Mouse (Mus musculus): ENCODE measurements around the gene Irs1. TPM values are rescaled to one million over a fixed set of nuclear protein-coding genes. Genes with fewer than 3 reads are reported as not detected.
A peak's percentile ranks its signal among the peaks of the same experiment; 100 is the strongest.

The Irs1 gene
- polyA plus RNA-seq, 1 experiment from 2014 or later, result 3.8 TPM

GRCm38 (mm10) chr1:82221462-82221861, 69.8 kb downstream of the Irs1 start:
- Histone ChIP-seq H3K36me3 (ENCODE audit: control insufficient read depth, insufficient read depth, low read length) (no peaks in the 10 kb centered on the region), H3K27me3 (ENCODE audit: control insufficient read depth, insufficient read depth, low read length) (no peaks in the 10 kb centered on the region), H3K27ac (ENCODE audit: low read depth, low read length) (no peak overlapping the region), H3K9ac (ENCODE audit: low read depth, low read length) (no peak overlapping the region), H3K9me3 (ENCODE audit: control insufficient read depth, low read length) (no peaks in the 10 kb centered on the region), H3K4me1 (ENCODE audit: control insufficient read depth, insufficient read depth, low read length) (no peaks in the 10 kb centered on the region), H3K4me2 (replicated peaks; ENCODE audit: low read depth, low read length) (no peak overlapping the region), H3K4me3 (ENCODE audit: low read length) (no peak overlapping the region)
- ATAC-seq (ENCODE audit: low FRiP score, low TSS enrichment), result no peak
- whole genome bisulfite sequencing, result 44% methylated on average over 1 of the region's 1 CpGs

GRCm38 (mm10) chr1:82220673-82221396, 70.4 kb downstream of the Irs1 start:
- no peak overlapping the region for H3K4me2 ChIP-seq (replicated peaks; ENCODE audit: low read depth, low read length)
- no peaks in the 10 kb centered on the region for H3K4me1 ChIP-seq (ENCODE audit: control insufficient read depth, insufficient read depth, low read length)
- H3K27me3 ChIP-seq (ENCODE audit: control insufficient read depth, insufficient read depth, low read length), result no peaks in the 10 kb centered on the region
- H3K4me3 ChIP-seq (ENCODE audit: low read length), result no peak overlapping the region
- WGBS, result 69% methylated on average over 12 of the region's 12 CpGs
- no peaks in the 10 kb centered on the region for H3K36me3 ChIP-seq (ENCODE audit: control insufficient read depth, insufficient read depth, low read length)
- H3K27ac ChIP-seq (ENCODE audit: low read depth, low read length), result no peak overlapping the region
- no peaks in the 10 kb centered on the region for H3K9me3 ChIP-seq (ENCODE audit: control insufficient read depth, low read length)
- ATAC-seq (ENCODE audit: low FRiP score, low TSS enrichment), result no peak
- H3K9ac ChIP-seq (ENCODE audit: low read depth, low read length), result no peak overlapping the region

- Histone ChIP-seq H3K9me3 (ENCODE audit: control insufficient read depth, low read length) (no peaks in the 10 kb centered on the region), H3K36me3 (ENCODE audit: control insufficient read depth, insufficient read depth, low read length) (no peaks in the 10 kb centered on the region), H3K4me2 (replicated peaks; ENCODE audit: low read depth, low read length) (no peak overlapping the region), H3K27me3 (ENCODE audit: control insufficient read depth, insufficient read depth, low read length) (no peaks in the 10 kb centered on the region), H3K27ac (ENCODE audit: low read depth, low read length) (no peak overlapping the region), H3K4me1 (ENCODE audit: control insufficient read depth, insufficient read depth, low read length) (no peaks in the 10 kb centered on the region), H3K4me3 (ENCODE audit: low read length) (no peak overlapping the region), H3K9ac (ENCODE audit: low read depth, low read length) (no peak overlapping the region)
- no peak for ATAC-seq (ENCODE audit: low FRiP score, low TSS enrichment)
- 88% methylated on average over 5 of the region's 5 CpGs for WGBS
These were observed 83.7 kb downstream of the Irs1 start for GRCm38 (mm10) chr1:82207511-82207910.

- no peak overlapping the region for H3K4me2 ChIP-seq (replicated peaks; ENCODE audit: low read depth, low read length)
- H3K9ac ChIP-seq (ENCODE audit: low read depth, low read length), result no peak overlapping the region
- H3K4me3 ChIP-seq (ENCODE audit: low read length), result no peak overlapping the region
- no peaks in the 10 kb centered on the region for H3K36me3 ChIP-seq (ENCODE audit: control insufficient read depth, insufficient read depth, low read length)
- ATAC-seq (ENCODE audit: low FRiP score, low TSS enrichment), result no peak
- no peaks in the 10 kb centered on the region for H3K27me3 ChIP-seq (ENCODE audit: control insufficient read depth, insufficient read depth, low read length)
- no peak overlapping the region for H3K27ac ChIP-seq (ENCODE audit: low read depth, low read length)
- no peaks in the 10 kb centered on the region for H3K9me3 ChIP-seq (ENCODE audit: control insufficient read depth, low read length)
- H3K4me1 ChIP-seq (ENCODE audit: control insufficient read depth, insufficient read depth, low read length), result no peaks in the 10 kb centered on the region; the same call in 1 of the 2 replicates
- WGBS, result 57% methylated on average over 7 of the region's 7 CpGs
These were observed 90.6 kb downstream of the Irs1 start for GRCm38 (mm10) chr1:82200636-82201035.

- no peak overlapping the region; the same call in 1 of the 2 replicates for H3K4me2 ChIP-seq (replicated peaks; ENCODE audit: low read depth, low read length)
- H3K36me3 ChIP-seq (ENCODE audit: control insufficient read depth, insufficient read depth, low read length), result no peaks in the 10 kb centered on the region
- no peak overlapping the region for H3K4me3 ChIP-seq (ENCODE audit: low read length)
- no peaks in the 10 kb centered on the region for H3K9me3 ChIP-seq (ENCODE audit: control insufficient read depth, low read length)
- WGBS, result 36% methylated on average over 1 of the region's 1 CpGs
- peak; percentile 62; the same call in 1 of the 2 replicates for ATAC-seq (ENCODE audit: low FRiP score, low TSS enrichment)
- H3K27me3 ChIP-seq (ENCODE audit: control insufficient read depth, insufficient read depth, low read length), result no peaks in the 10 kb centered on the region
- no peak overlapping the region for H3K9ac ChIP-seq (ENCODE audit: low read depth, low read length)
- no peaks in the 10 kb centered on the region; the same call in 1 of the 2 replicates for H3K4me1 ChIP-seq (ENCODE audit: control insufficient read depth, insufficient read depth, low read length)
- 0 out of 2 replicates have a peak overlapping the region, but pooled peaks have one; percentile 20 for H3K27ac ChIP-seq (ENCODE audit: low read depth, low read length)
These were observed 91.3 kb downstream of the Irs1 start for GRCm38 (mm10) chr1:82199918-82200317.

- H3K4me3 ChIP-seq (ENCODE audit: low read length), result no peak overlapping the region
- WGBS, result 66% methylated on average over 3 of the region's 3 CpGs
- no peaks in the 10 kb centered on the region for H3K9me3 ChIP-seq (ENCODE audit: control insufficient read depth, low read length)
- no peaks in the 10 kb centered on the region for H3K36me3 ChIP-seq (ENCODE audit: control insufficient read depth, insufficient read depth, low read length)
- no peak overlapping the region for H3K9ac ChIP-seq (ENCODE audit: low read depth, low read length)
- no peak for ATAC-seq (ENCODE audit: low FRiP score, low TSS enrichment)
- no peaks in the 10 kb centered on the region for H3K4me1 ChIP-seq (ENCODE audit: control insufficient read depth, insufficient read depth, low read length)
- no peak overlapping the region for H3K27ac ChIP-seq (ENCODE audit: low read depth, low read length)
- no peaks in the 10 kb centered on the region for H3K27me3 ChIP-seq (ENCODE audit: control insufficient read depth, insufficient read depth, low read length)
- no peak overlapping the region for H3K4me2 ChIP-seq (replicated peaks; ENCODE audit: low read depth, low read length)
These were observed 99.6 kb downstream of the Irs1 start for GRCm38 (mm10) chr1:82191579-82191978.

GRCm38 (mm10) chr1:82189516-82189915, 101.7 kb downstream of the Irs1 start:
- WGBS, result 15% methylated on average over 3 of the region's 3 CpGs
- Histone ChIP-seq H3K27me3 (ENCODE audit: control insufficient read depth, insufficient read depth, low read length) (no peaks in the 10 kb centered on the region), H3K27ac (ENCODE audit: low read depth, low read length) (no peak overlapping the region), H3K9me3 (ENCODE audit: control insufficient read depth, low read length) (no peaks in the 10 kb centered on the region), H3K36me3 (ENCODE audit: control insufficient read depth, insufficient read depth, low read length) (no peaks in the 10 kb centered on the region), H3K9ac (ENCODE audit: low read depth, low read length) (no peak overlapping the region), H3K4me1 (ENCODE audit: control insufficient read depth, insufficient read depth, low read length) (no peaks in the 10 kb centered on the region), H3K4me3 (ENCODE audit: low read length) (no peak overlapping the region), H3K4me2 (replicated peaks; ENCODE audit: low read depth, low read length) (no peak overlapping the region)
- ATAC-seq (ENCODE audit: low FRiP score, low TSS enrichment), result 0 out of 2 replicates have a peak, but pooled peaks have one; percentile 39

- H3K4me3 ChIP-seq (ENCODE audit: low read length), result no peak overlapping the region
- no peak overlapping the region for H3K4me2 ChIP-seq (replicated peaks; ENCODE audit: low read depth, low read length)
- no peak for ATAC-seq (ENCODE audit: low FRiP score, low TSS enrichment)
- H3K9ac ChIP-seq (ENCODE audit: low read depth, low read length), result no peak overlapping the region
- H3K9me3 ChIP-seq (ENCODE audit: control insufficient read depth, low read length), result no peaks in the 10 kb centered on the region
- 73% methylated on average over 10 of the region's 10 CpGs for WGBS
- no peaks in the 10 kb centered on the region for H3K4me1 ChIP-seq (ENCODE audit: control insufficient read depth, insufficient read depth, low read length)
- no peaks in the 10 kb centered on the region for H3K27me3 ChIP-seq (ENCODE audit: control insufficient read depth, insufficient read depth, low read length)
- H3K27ac ChIP-seq (ENCODE audit: low read depth, low read length), result no peak overlapping the region
- H3K36me3 ChIP-seq (ENCODE audit: control insufficient read depth, insufficient read depth, low read length), result no peaks in the 10 kb centered on the region
These were observed 102.5 kb downstream of the Irs1 start for GRCm38 (mm10) chr1:82188549-82189231.

GRCm38 (mm10) chr1:82183913-82184442, 107.2 kb downstream of the Irs1 start:
- 76% methylated on average over 8 of the region's 8 CpGs for WGBS
- H3K27me3 ChIP-seq (ENCODE audit: control insufficient read depth, insufficient read depth, low read length), result no peaks in the 10 kb centered on the region
- ATAC-seq (ENCODE audit: low FRiP score, low TSS enrichment), result no peak
- H3K9me3 ChIP-seq (ENCODE audit: control insufficient read depth, low read length), result no peaks in the 10 kb centered on the region
- no peak overlapping the region for H3K4me2 ChIP-seq (replicated peaks; ENCODE audit: low read depth, low read length)
- H3K4me1 ChIP-seq (ENCODE audit: control insufficient read depth, insufficient read depth, low read length), result no peaks in the 10 kb centered on the region
- no peak overlapping the region for H3K27ac ChIP-seq (ENCODE audit: low read depth, low read length)
- no peak overlapping the region for H3K9ac ChIP-seq (ENCODE audit: low read depth, low read length)
- H3K4me3 ChIP-seq (ENCODE audit: low read length), result no peak overlapping the region
- no peaks in the 10 kb centered on the region for H3K36me3 ChIP-seq (ENCODE audit: control insufficient read depth, insufficient read depth, low read length)

All from kidney, embryonic 14.5 days (tissue).